Mouse (Mus musculus): Measurements from ENCODE around the gene Trnp1. TPM values are rescaled to one million over a fixed set of nuclear protein-coding genes. Genes with fewer than 3 reads are reported as not detected.

Trnp1 gene
- polyA plus RNA-seq (2021; fragmentation: Nextera tagmentation), result 23.5 and 24.8 TPM in 2 replicates
- long read RNA-seq, experiment 1, transcript Trnp1-202 (2 exons, 1,654 nt), result major isoform, 5 of 10 reads
- long read RNA-seq, experiment 1, partial matches to known transcripts, result 0 of 10 reads
- long read RNA-seq, experiment 1, other reads (novel, unspliced or antisense), result 5 of 10 reads
- long read RNA-seq, experiment 2, partial matches to known transcripts, result 0 of 4 reads
- long read RNA-seq, experiment 2, other reads (novel, unspliced or antisense), result 1 of 4 reads

GRCm38 (mm10) chr4:133498160-133498724 is at the start of gene Trnp1:
Gene Trnp1 (minus strand): TSS chr4:133498550.

GRCm38 (mm10) chr4:133545272-133546231 is 47.2 kb upstream of the Trnp1 start, which contains the start of gene Nudc:
Gene Nudc (minus strand): TSS chr4:133545996.

GRCm38 (mm10) chr4:133518601-133519368 is 20.4 kb upstream of the Trnp1 start, which contains the start of gene Kdf1:
Gene Kdf1 (plus strand): TSS chr4:133518963.

GRCm38 (mm10) chr4:133479458-133480184 is 18.7 kb downstream of the Trnp1 start, which contains the start of gene Tent5b:
Gene Tent5b (plus strand): TSS chr4:133480132.

Other genes starting within 250 kb of the Trnp1 start
- gene Sytl1, start 235.4 kb downstream of the Trnp1 start, polyA plus RNA-seq (2021; fragmentation: Nextera tagmentation), result 0.46 and 0.48 TPM in 2 replicates
- gene Tmem222, start 220.8 kb downstream of the Trnp1 start, polyA plus RNA-seq (2021; fragmentation: Nextera tagmentation), result 183 and 192 TPM in 2 replicates
- gene Wdtc1, start 145.1 kb downstream of the Trnp1 start, polyA plus RNA-seq (2021; fragmentation: Nextera tagmentation), result 6.5 and 6.9 TPM in 2 replicates
- gene Slc9a1, start 128.8 kb downstream of the Trnp1 start, polyA plus RNA-seq (2021; fragmentation: Nextera tagmentation), result 10.5 and 11.0 TPM in 2 replicates
- 0.15 and 0.21 TPM in 2 replicates for gene Tent5b, start 18.4 kb downstream of the Trnp1 start, polyA plus RNA-seq (2021; fragmentation: Nextera tagmentation)
- gene Kdf1, start 20.4 kb upstream of the Trnp1 start, polyA plus RNA-seq (2021; fragmentation: Nextera tagmentation), result 0.34 and 0.72 TPM in 2 replicates
- 195 and 196 TPM in 2 replicates for gene Nudc, start 47.4 kb upstream of the Trnp1 start, polyA plus RNA-seq (2021; fragmentation: Nextera tagmentation)
- 0.13 TPM in 1 of 2 replicates, not detected in the other for gene Nr0b2, start 54.8 kb upstream of the Trnp1 start, polyA plus RNA-seq (2021; fragmentation: Nextera tagmentation)
- gene Gpatch3, start 76.2 kb upstream of the Trnp1 start, polyA plus RNA-seq (2021; fragmentation: Nextera tagmentation), result 3.6 and 4.2 TPM in 2 replicates
- gene Gpn2, start 85.8 kb upstream of the Trnp1 start, polyA plus RNA-seq (2021; fragmentation: Nextera tagmentation), result 13.7 and 15.9 TPM in 2 replicates
- gene Sfn, start 103.6 kb upstream of the Trnp1 start, polyA plus RNA-seq (2021; fragmentation: Nextera tagmentation), result 0.16 and 0.20 TPM in 2 replicates
- gene Zdhhc18, start 151.6 kb upstream of the Trnp1 start, polyA plus RNA-seq (2021; fragmentation: Nextera tagmentation), result 2.3 and 4.0 TPM in 2 replicates
- gene Pigv, start 174.1 kb upstream of the Trnp1 start, polyA plus RNA-seq (2021; fragmentation: Nextera tagmentation), result 6.2 and 7.7 TPM in 2 replicates

All from layer of hippocampus, adult 6 months (tissue).